Mouse (Mus musculus) kidney, embryonic 15.5 days (tissue): Measurements from ENCODE around the gene Tada1. TPM values are rescaled to one million over a fixed set of nuclear protein-coding genes. Genes with fewer than 3 reads are reported as not detected.

ENCODE experiments used
- ATAC-seq: fragments of 200-750 bp; cut with Nextera tagmentation; replicated peaks from 2 replicates; pipeline ENCODE4 v1.8.0; 2017; ENCODE audit warnings: moderate TSS enrichment; ENCODE audit not compliant: low FRiP score
- H3K27ac ChIP-seq: fragments of 300-500 bp; sonication (generic); 2 replicates; pipeline ENCODE4 v1.5.1; 2015; ENCODE audit warnings: mild to moderate bottlenecking, inconsistent platforms
- H3K27me3 ChIP-seq: fragments of 300-500 bp; sonication (generic); 2 replicates; pipeline ENCODE4 v1.6.1; 2015; ENCODE audit warnings: inconsistent platforms
- H3K36me3 ChIP-seq: fragments of 300-500 bp; sonication (generic); 2 replicates; pipeline ENCODE4 v1.6.1; 2015; ENCODE audit warnings: inconsistent platforms
- H3K4me1 ChIP-seq: fragments of 300-500 bp; sonication (generic); 2 replicates; pipeline ENCODE4 v1.6.1; 2015; ENCODE audit warnings: inconsistent platforms
- H3K4me2 ChIP-seq: fragments of 300-500 bp; sonication (generic); 2 replicates; pipeline ENCODE4 v1.6.1; 2015; ENCODE audit warnings: moderate library complexity, mild to moderate bottlenecking, inconsistent platforms
- H3K4me3 ChIP-seq: fragments of 300-500 bp; sonication (generic); replicated peaks from 2 replicates; pipeline ENCODE4 v1.5.1; 2015; ENCODE audit warnings: mild to moderate bottlenecking, inconsistent platforms
- H3K9ac ChIP-seq: fragments of 300-500 bp; sonication (generic); 2 replicates; pipeline ENCODE4 v1.6.1; 2015; ENCODE audit warnings: mild to moderate bottlenecking, inconsistent platforms
- H3K9me3 ChIP-seq: fragments of 300-500 bp; sonication (generic); replicated peaks from 2 replicates; pipeline ENCODE4 v1.6.1; 2016; ENCODE audit warnings: inconsistent platforms
- WGBS: fragments of 180-500 bp; shearing (Covaris S2); methylation state at CpG from one replicate; pipeline ENCODE4 v1.1.7; 2015; ENCODE audit warnings: mixed read lengths; 5-methylcytosine and 5-hydroxymethylcytosine counted together
- polyA plus RNA-seq: library from polyadenylated mRNA; unstranded; fragments of >200 nt; fragmentation: Nextera tagmentation; extraction: Ambion mirVana; gene quantifications from 2 replicates; pipeline ENCODE4 v1.2.1, GENCODE M21; 2015

Gene Tada1
- polyA plus RNA-seq, 1 experiment from 2014 or later = 58.3 TPM

DNA sequence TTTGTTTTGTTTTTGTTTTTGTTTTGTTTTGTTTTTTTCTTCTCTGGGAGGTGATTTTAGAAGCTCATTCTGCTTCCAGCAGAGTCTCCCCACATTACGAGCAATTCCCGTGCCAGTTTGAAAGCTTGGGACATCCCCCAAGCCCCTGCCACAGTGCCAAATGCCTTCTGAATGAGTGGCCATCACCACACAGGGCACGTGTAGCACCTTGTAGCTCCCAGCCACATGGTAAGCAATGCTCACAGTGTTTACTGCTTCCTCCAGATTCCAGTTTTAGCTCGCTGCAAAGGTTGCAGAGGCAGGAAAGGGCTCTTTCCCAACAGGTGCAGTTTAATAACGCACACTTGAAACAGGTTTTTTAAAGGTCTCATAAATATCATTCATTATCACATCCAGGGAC lies 18.0 kb upstream of the Tada1 start:
- 59% methylated on average over 5 of the region's 5 CpGs for WGBS
- H3K9ac ChIP-seq = no peak overlapping the region
- ATAC-seq = no peak

GRCm38 (mm10) chr1:166361842-166362241 lies 17.1 kb upstream of the Tada1 start:
- no peak overlapping the region for H3K27ac ChIP-seq
- H3K27me3 ChIP-seq = no peaks in the 10 kb centered on the region
- ATAC-seq = no peak
- no peaks in the 10 kb centered on the region for H3K36me3 ChIP-seq
- no peak overlapping the region for H3K9ac ChIP-seq
- H3K4me3 ChIP-seq = no peak overlapping the region
- WGBS = 62% methylated on average over 3 of the region's 3 CpGs
- no peak overlapping the region for H3K4me2 ChIP-seq
- H3K4me1 ChIP-seq = no peaks in the 10 kb centered on the region
- H3K9me3 ChIP-seq = no peaks in the 10 kb centered on the region

More for the DNA sequence above, 18.0 kb upstream of the Tada1 start:
- Histone ChIP-seq H3K4me2 (no peak overlapping the region), H3K27ac (no peak overlapping the region), H3K36me3 (no peaks in the 10 kb centered on the region), H3K4me3 (no peak overlapping the region), H3K4me1 (no peaks in the 10 kb centered on the region), H3K9me3 (no peaks in the 10 kb centered on the region), H3K27me3 (no peaks in the 10 kb centered on the region)

GRCm38 (mm10) chr1:166362659-166363058 lies 16.2 kb upstream of the Tada1 start:
- Histone ChIP-seq H3K4me1 (no peaks in the 10 kb centered on the region), H3K36me3 (no peaks in the 10 kb centered on the region), H3K27ac (no peak overlapping the region), H3K9me3 (no peaks in the 10 kb centered on the region), H3K4me3 (no peak overlapping the region), H3K4me2 (no peak overlapping the region), H3K9ac (no peak overlapping the region), H3K27me3 (no peaks in the 10 kb centered on the region)
- no peak for ATAC-seq
- 70% methylated on average over 3 of the region's 3 CpGs for WGBS

DNA sequence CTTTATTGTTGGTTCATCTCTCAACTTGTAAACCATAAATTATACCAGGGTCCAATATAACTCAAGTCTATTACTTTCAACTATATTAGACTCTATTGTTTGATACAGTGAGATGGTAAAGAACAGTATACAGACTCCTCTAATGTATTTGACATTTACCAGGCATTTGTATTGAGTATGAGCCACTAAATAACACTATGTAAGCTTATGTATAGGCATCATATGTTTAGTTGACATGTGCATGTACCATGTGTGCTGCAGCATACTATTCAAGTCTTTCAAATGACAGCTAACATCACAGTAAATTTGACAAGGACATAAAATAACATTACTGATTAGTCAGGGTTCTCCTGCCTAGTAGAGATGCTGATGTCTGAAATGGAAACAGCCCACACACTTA lies 15.8 kb upstream of the Tada1 start:
- no peak overlapping the region for H3K9ac ChIP-seq
- no peak overlapping the region for H3K4me3 ChIP-seq
- no peak overlapping the region for H3K4me2 ChIP-seq
- no peak overlapping the region for H3K27ac ChIP-seq
- no peaks in the 10 kb centered on the region for H3K36me3 ChIP-seq
- H3K4me1 ChIP-seq = no peaks in the 10 kb centered on the region
- ATAC-seq = no peak
- no peaks in the 10 kb centered on the region for H3K27me3 ChIP-seq
- no peaks in the 10 kb centered on the region for H3K9me3 ChIP-seq

DNA sequence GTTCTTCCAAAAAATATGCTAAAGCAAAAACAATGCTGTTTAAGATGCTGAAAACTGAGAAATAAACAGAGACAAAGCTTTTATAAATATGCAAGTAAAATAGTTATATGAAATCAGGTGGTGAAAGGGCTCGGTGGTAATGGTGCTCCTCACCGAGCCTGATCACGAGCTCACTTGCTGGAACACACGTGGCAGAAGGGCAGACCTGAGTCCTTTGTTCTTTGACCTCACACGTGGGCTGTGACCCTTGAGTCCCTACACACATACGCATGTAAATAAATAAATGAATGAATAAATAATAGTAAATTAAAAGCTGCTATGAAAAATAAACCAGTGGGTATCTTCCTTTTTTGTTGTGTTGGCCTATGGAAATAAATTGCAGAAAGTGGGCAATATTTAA lies 1.7 kb upstream of the Tada1 start:
- H3K9me3 ChIP-seq = no peaks in the 10 kb centered on the region
- no peak overlapping the region for H3K4me3 ChIP-seq
- H3K36me3 ChIP-seq = no peaks in the 10 kb centered on the region
- no peak overlapping the region for H3K27ac ChIP-seq
- peaks cover 25% of the 10 kb centered on the region for H3K4me1 ChIP-seq
- H3K4me2 ChIP-seq = no peak overlapping the region
- WGBS = 55% methylated on average over 6 of the region's 6 CpGs
- no peak for ATAC-seq
- H3K9ac ChIP-seq = no peak overlapping the region
- H3K27me3 ChIP-seq = no peaks in the 10 kb centered on the region

- Histone ChIP-seq H3K4me1 (peaks cover 25% of the 10 kb centered on the region), H3K4me3 (peak overlapping the region; percentile 94), H3K27me3 (no peaks in the 10 kb centered on the region), H3K9ac (peak overlapping the region; percentile 56), H3K27ac (peak overlapping the region; percentile 76), H3K36me3 (peaks cover 11% of the 10 kb centered on the region), H3K4me2 (peak overlapping the region; percentile 66), H3K9me3 (no peaks in the 10 kb centered on the region)
- ATAC-seq = no peak; the same call in 1 of the 2 replicates
- WGBS = 5% methylated on average over 21 of the region's 21 CpGs
These were observed 375 bp upstream of the Tada1 start for GRCm38 (mm10) chr1:166378431-166379012.

- Histone ChIP-seq H3K4me2 (peak overlapping the region; percentile 76), H3K4me3 (peak overlapping the region; percentile 94), H3K27ac (peak overlapping the region; percentile 93), H3K36me3 (peaks cover 23% of the 10 kb centered on the region), H3K27me3 (no peaks in the 10 kb centered on the region), H3K4me1 (peaks cover 25% of the 10 kb centered on the region), H3K9me3 (no peaks in the 10 kb centered on the region), H3K9ac (peak overlapping the region; percentile 99)
- under 1% methylated on average over 39 of the region's 41 CpGs for whole genome bisulfite sequencing
- peak; percentile 46 for ATAC-seq
These were observed 834 bp downstream of the Tada1 start for GRCm38 (mm10) chr1:166379630-166380231.

DNA sequence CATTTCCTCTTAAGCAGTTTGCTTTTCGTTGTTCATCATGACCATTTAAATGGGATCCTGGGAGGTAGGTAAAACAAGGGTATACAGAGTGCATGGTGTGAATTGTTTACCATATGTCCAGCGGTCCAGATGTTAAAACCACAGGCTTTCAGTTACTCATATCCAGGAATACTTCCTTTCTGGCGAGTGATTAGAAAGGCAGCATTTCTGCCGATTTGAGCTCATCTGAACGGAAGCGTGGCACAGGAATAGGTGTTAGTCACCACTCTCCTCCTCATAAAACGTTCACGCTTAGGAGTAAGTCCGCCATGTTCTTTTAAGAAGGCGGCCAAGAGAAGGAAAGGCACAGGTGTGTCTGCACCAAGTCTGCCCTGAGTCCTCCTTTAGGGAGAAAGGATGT lies 2.4 kb downstream of the Tada1 start:
- Histone ChIP-seq H3K27ac (no peak overlapping the region), H3K4me2 (peak overlapping the region; percentile 76; the same call in 1 of the 2 replicates), H3K9ac (0 out of 2 replicates have a peak overlapping the region, but pooled peaks have one; percentile 2), H3K4me1 (peaks cover 25% of the 10 kb centered on the region), H3K4me3 (no peak overlapping the region), H3K9me3 (no peaks in the 10 kb centered on the region), H3K27me3 (no peaks in the 10 kb centered on the region), H3K36me3 (peaks cover 39% of the 10 kb centered on the region)
- 82% methylated on average over 10 of the region's 10 CpGs for WGBS
- no peak for ATAC-seq

- no peak overlapping the region for H3K4me3 ChIP-seq
- no peak overlapping the region for H3K4me2 ChIP-seq
- no peaks in the 10 kb centered on the region for H3K9me3 ChIP-seq
- H3K27me3 ChIP-seq = no peaks in the 10 kb centered on the region
- no peak overlapping the region for H3K27ac ChIP-seq
- whole genome bisulfite sequencing = 57% methylated on average over 5 of the region's 5 CpGs
- H3K36me3 ChIP-seq = peaks cover 44% of the 10 kb centered on the region
- peaks cover 25% of the 10 kb centered on the region for H3K4me1 ChIP-seq
- no peak for ATAC-seq
- H3K9ac ChIP-seq = 0 out of 2 replicates have a peak overlapping the region, but pooled peaks have one; percentile 2
These were observed 2.9 kb downstream of the Tada1 start for GRCm38 (mm10) chr1:166381821-166382220.

DNA sequence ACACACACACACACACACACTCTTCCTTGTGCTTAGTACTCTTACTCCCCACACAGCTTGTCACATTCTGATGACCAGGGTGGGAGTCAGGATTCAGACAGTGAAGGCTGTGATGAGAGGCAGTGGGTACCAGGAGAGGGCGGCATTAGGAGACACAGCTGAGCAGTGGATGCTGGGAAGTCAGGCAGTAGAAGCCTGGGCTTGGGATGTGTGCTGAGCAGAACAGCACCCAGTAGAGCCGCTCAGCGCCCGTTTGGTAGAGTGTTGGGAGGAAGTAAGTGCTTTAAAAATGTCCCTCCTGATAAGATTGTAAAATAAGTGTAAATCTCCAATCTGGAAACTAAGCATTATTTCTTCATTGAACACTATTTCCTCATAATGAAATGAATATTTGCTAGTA lies 3.7 kb downstream of the Tada1 start:
- Histone ChIP-seq H3K9ac (no peak overlapping the region), H3K4me1 (peaks cover 25% of the 10 kb centered on the region), H3K36me3 (peaks cover 52% of the 10 kb centered on the region), H3K27me3 (no peaks in the 10 kb centered on the region), H3K4me3 (no peak overlapping the region), H3K9me3 (no peaks in the 10 kb centered on the region), H3K27ac (no peak overlapping the region), H3K4me2 (no peak overlapping the region)
- WGBS = 82% methylated on average over 4 of the region's 4 CpGs
- no peak for ATAC-seq

- Histone ChIP-seq H3K4me1 (peaks cover 22% of the 10 kb centered on the region), H3K9me3 (no peaks in the 10 kb centered on the region), H3K36me3 (peaks cover 72% of the 10 kb centered on the region), H3K27me3 (no peaks in the 10 kb centered on the region), H3K4me2 (no peak overlapping the region), H3K9ac (no peak overlapping the region), H3K27ac (no peak overlapping the region), H3K4me3 (no peak overlapping the region)
- ATAC-seq = no peak
- WGBS = 93% methylated on average over 10 of the region's 10 CpGs
These were observed 5.7 kb downstream of the Tada1 start for GRCm38 (mm10) chr1:166384614-166385013.

DNA sequence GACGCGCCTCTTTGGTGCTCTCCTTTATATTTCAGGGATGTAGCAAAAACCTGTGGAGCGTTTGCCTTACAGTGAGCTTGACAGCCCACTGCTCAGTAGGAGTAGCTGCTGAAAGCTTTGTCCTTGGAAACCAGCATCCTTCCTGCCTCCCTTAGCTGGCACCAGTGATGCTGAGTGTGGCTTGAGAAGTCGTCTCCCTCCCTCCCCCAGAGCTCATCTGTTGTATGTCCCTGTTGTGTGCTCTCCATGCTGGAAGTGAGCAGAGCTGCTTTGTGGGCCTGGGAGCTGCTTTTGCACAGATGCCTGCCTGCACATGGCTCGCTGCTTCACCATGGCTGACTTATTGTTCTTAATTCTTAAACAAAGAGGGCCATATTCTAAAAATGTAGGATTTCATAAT lies 6.5 kb downstream of the Tada1 start:
- H3K4me1 ChIP-seq = peaks cover 16% of the 10 kb centered on the region
- ATAC-seq = no peak
- no peak overlapping the region for H3K4me3 ChIP-seq
- H3K36me3 ChIP-seq = peaks cover 80% of the 10 kb centered on the region
- no peak overlapping the region for H3K4me2 ChIP-seq
- no peak overlapping the region for H3K27ac ChIP-seq
- no peaks in the 10 kb centered on the region for H3K27me3 ChIP-seq
- no peak overlapping the region for H3K9ac ChIP-seq
- H3K9me3 ChIP-seq = no peaks in the 10 kb centered on the region
- 89% methylated on average over 5 of the region's 5 CpGs for WGBS

DNA sequence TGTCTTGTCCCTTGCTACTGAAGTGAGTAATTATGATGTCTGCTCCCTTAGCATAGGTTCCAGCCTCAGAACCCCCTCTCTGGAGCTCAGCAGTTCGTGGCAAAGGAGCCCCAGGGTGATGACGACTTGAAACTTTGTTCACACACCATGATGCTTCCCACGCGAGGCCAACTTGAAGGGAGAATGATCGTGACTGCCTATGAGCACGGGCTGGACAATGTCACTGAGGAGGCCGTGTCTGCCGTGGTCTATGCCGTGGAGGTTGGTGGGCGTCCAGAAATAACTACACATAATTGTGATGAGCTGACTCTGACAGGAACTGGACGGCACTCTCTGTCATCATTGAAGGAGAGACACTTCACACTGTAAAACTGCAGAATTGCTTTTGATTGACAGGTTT lies 9.6 kb downstream of the Tada1 start:
- H3K4me1 ChIP-seq = no peaks in the 10 kb centered on the region
- WGBS = 91% methylated on average over 11 of the region's 11 CpGs

More for the DNA sequence above, 9.6 kb downstream of the Tada1 start:
- Histone ChIP-seq H3K27ac (no peak overlapping the region), H3K36me3 (peaks cover 100% of the 10 kb centered on the region), H3K9me3 (no peaks in the 10 kb centered on the region), H3K9ac (no peak overlapping the region), H3K4me2 (no peak overlapping the region), H3K27me3 (no peaks in the 10 kb centered on the region), H3K4me3 (no peak overlapping the region)
- no peak for ATAC-seq
